Mouse (Mus musculus) myocyte (in vitro differentiated cells): ENCODE data around the gene Eno2.

ENCODE experiments used
- POLR2A ChIP-seq: IDR thresholded peaks from one replicate; pipeline ENCODE4 v1.6.1; 2011; ENCODE audit warnings: low read depth, mild to moderate bottlenecking, control low read depth, moderate library complexity; ENCODE audit not compliant: insufficient read length
- TCF12 ChIP-seq: IDR thresholded peaks from one replicate; pipeline ENCODE4 v1.6.1; 2011; ENCODE audit warnings: mild to moderate bottlenecking, control low read depth; ENCODE audit not compliant: poor library complexity, insufficient read depth, severe bottlenecking

GRCm38 (mm10) chr6:124740211-124740887 lies 29.1 kb downstream of the Eno2 start:
- TF ChIP-seq POLR2A (no peak), TCF12 (no peak)
